Mouse (Mus musculus): ENCODE measurements around the gene Ddc. TPM values are rescaled to one million over a fixed set of nuclear protein-coding genes. Genes with fewer than 3 reads are reported as not detected.

The Ddc gene
- polyA plus RNA-seq, 1 experiment from 2014 or later = 0.08 TPM

- in situ Hi-C loops (cut with MboI; ENCODE audit: low pct_unique_long_range_greater_than_20kb) = no loop called here
- ChIA-PET POLR2A (interaction anchor here (0.6 kb wide), 1 partner anchor 97 kb away, joined by 3 read pairs; no protein-coding TSS in a partner anchor), CTCF (interaction anchor here (2.2 kb wide), 1 partner anchor 20 kb away, joined by 5 read pairs; no protein-coding TSS in a partner anchor)
- ATAC-seq (no peak), DNase-seq (ENCODE audit: low read depth, low spot score) (no peak)
- TF ChIP-seq CTCF (IDR thresholded peaks at IDR 0.05) = no peak
- H3K27me3 ChIP-seq = no peaks in the 10 kb centered on the region
These were observed 73.7 kb downstream of the Ddc start for GRCm38 (mm10) chr11:11823980-11824911.

- in situ Hi-C loops (cut with MboI; ENCODE audit: low pct_unique_long_range_greater_than_20kb) = no loop called here
- ATAC-seq (no peak), DNase-seq (ENCODE audit: low read depth, low spot score) (no peak)
- ChIA-PET POLR2A (no interaction called here), CTCF (interaction anchor here (0.6 to 5.8 kb wide), 6 partner anchors 10 to 150 kb away, joined by 3 to 99 read pairs (median 8); partner anchors contain the start of gene Fignl1)
- H3K27me3 ChIP-seq = no peaks in the 10 kb centered on the region
- no peak for TF ChIP-seq CTCF (IDR thresholded peaks at IDR 0.05)
These were observed 75.5 kb downstream of the Ddc start for GRCm38 (mm10) chr11:11822181-11823095.

- in situ Hi-C loops (cut with MboI; ENCODE audit: low pct_unique_long_range_greater_than_20kb) = no loop called here
- ATAC-seq = no peak
- no peak for TF ChIP-seq CTCF (IDR thresholded peaks at IDR 0.05)
- POLR2A ChIA-PET = no interaction called here
- no peaks in the 10 kb centered on the region for H3K27me3 ChIP-seq
- CTCF ChIA-PET = interaction anchor here (0.8 to 5.8 kb wide), 17 partner anchors 11 to 725 kb away, joined by 3 to 99 read pairs (median 5); partner anchors contain the start of gene Fignl1
- DNase-seq (ENCODE audit: low read depth, low spot score) = no peak
These were observed 76.5 kb downstream of the Ddc start for GRCm38 (mm10) chr11:11821387-11821975.

- in situ Hi-C loops (cut with MboI; ENCODE audit: low pct_unique_long_range_greater_than_20kb) = no loop called here
- ChIA-PET CTCF (interaction anchor here (0.6 to 5.8 kb wide), 37 partner anchors 11 to 738 kb away, joined by 3 to 99 read pairs (median 4); partner anchors contain the start of gene Fignl1), POLR2A (interaction anchor here (0.9 kb wide), 1 partner anchor 12 kb away, joined by 4 read pairs; the partner anchor contains the start of gene Fignl1)
- no peak for TF ChIP-seq CTCF (IDR thresholded peaks at IDR 0.05)
- no peak for DNase-seq (ENCODE audit: low read depth, low spot score)
- ATAC-seq = peak; percentile 91
- no peaks in the 10 kb centered on the region for H3K27me3 ChIP-seq
These were observed 77.2 kb downstream of the Ddc start for GRCm38 (mm10) chr11:11820737-11821136.

- ATAC-seq (peak; percentile 85), DNase-seq (ENCODE audit: low read depth, low spot score) (peak; percentile 79)
- ChIA-PET POLR2A (interaction anchor here (0.9 kb wide), 1 partner anchor 11 kb away, joined by 4 read pairs; the partner anchor contains the start of gene Fignl1), CTCF (interaction anchor here (0.6 to 5.8 kb wide), 39 partner anchors 11 to 739 kb away, joined by 3 to 99 read pairs (median 4); partner anchors contain the start of gene Fignl1)
- in situ Hi-C loops (cut with MboI; ENCODE audit: low pct_unique_long_range_greater_than_20kb) = no loop called here
- no peaks in the 10 kb centered on the region for H3K27me3 ChIP-seq
- peak; percentile 91 for TF ChIP-seq CTCF (IDR thresholded peaks at IDR 0.05)
These were observed 77.7 kb downstream of the Ddc start for GRCm38 (mm10) chr11:11820251-11820650.

- H3K27me3 ChIP-seq = no peaks in the 10 kb centered on the region
- in situ Hi-C loops (cut with MboI; ENCODE audit: low pct_unique_long_range_greater_than_20kb) = loop anchor here (10.0 kb wide), 1 partner anchor 466 kb away; no protein-coding TSS in a partner anchor
- ChIA-PET CTCF (interaction anchor here (1.3 to 5.8 kb wide), 7 partner anchors 10 to 545 kb away, joined by 4 to 99 read pairs (median 9); partner anchors contain the start of gene Fignl1), POLR2A (interaction anchor here (0.9 kb wide), 1 partner anchor 532 kb away, joined by 5 read pairs; no protein-coding TSS in a partner anchor)
- ATAC-seq (no peak), DNase-seq (ENCODE audit: low read depth, low spot score) (no peak)
- no peak for TF ChIP-seq CTCF (IDR thresholded peaks at IDR 0.05)
These were observed 78.7 kb downstream of the Ddc start for GRCm38 (mm10) chr11:11819206-11819605.

GRCm38 (mm10) chr11:11818797-11819196 is 79.1 kb downstream of the Ddc start:
- ChIA-PET CTCF (interaction anchor here (1.3 to 5.8 kb wide), 4 partner anchors 9 to 545 kb away, joined by 4 to 99 read pairs (median 29); partner anchors contain the start of gene Fignl1), POLR2A (interaction anchor here (0.9 kb wide), 1 partner anchor 532 kb away, joined by 5 read pairs; no protein-coding TSS in a partner anchor)
- no peaks in the 10 kb centered on the region for H3K27me3 ChIP-seq
- TF ChIP-seq CTCF (IDR thresholded peaks at IDR 0.05) = no peak
- DNase-seq (ENCODE audit: low read depth, low spot score) = no peak
- in situ Hi-C loops (cut with MboI; ENCODE audit: low pct_unique_long_range_greater_than_20kb) = loop anchor here (10.0 kb wide), 1 partner anchor 466 kb away; no protein-coding TSS in a partner anchor
- no peak for ATAC-seq

GRCm38 (mm10) chr11:11815737-11816136 is 82.2 kb downstream of the Ddc start:
- CTCF ChIA-PET = interaction anchor here (3.3 kb wide), 1 partner anchor 159 kb away, joined by 13 read pairs; no protein-coding TSS in a partner anchor
- in situ Hi-C loops (cut with MboI; ENCODE audit: low pct_unique_long_range_greater_than_20kb) = loop anchor here (10.0 kb wide), 1 partner anchor 469 kb away; no protein-coding TSS in a partner anchor
- TF ChIP-seq CTCF (IDR thresholded peaks at IDR 0.05) = no peak
- ATAC-seq (no peak), DNase-seq (ENCODE audit: low read depth, low spot score) (no peak)
- no peaks in the 10 kb centered on the region for H3K27me3 ChIP-seq
- POLR2A ChIA-PET = interaction anchor here (0.7 kb wide), 1 partner anchor 423 kb away, joined by 3 read pairs; no protein-coding TSS in a partner anchor

GRCm38 (mm10) chr11:11811906-11812480 is 86.0 kb downstream of the Ddc start:
- ATAC-seq (peak; percentile 19), DNase-seq (ENCODE audit: low read depth, low spot score) (no peak)
- in situ Hi-C loops (cut with MboI; ENCODE audit: low pct_unique_long_range_greater_than_20kb) = loop anchor here (5.0 to 10.0 kb wide), 4 partner anchors 160 to 730 kb away; no protein-coding TSS in a partner anchor
- TF ChIP-seq CTCF (IDR thresholded peaks at IDR 0.05) = peak; percentile 93
- no peaks in the 10 kb centered on the region for H3K27me3 ChIP-seq
- ChIA-PET POLR2A (no interaction called here), CTCF (interaction anchor here (0.6 to 4.9 kb wide), 6 partner anchors 8 to 746 kb away, joined by 3 to 40 read pairs (median 4); no protein-coding TSS in a partner anchor)

Measured in Patski (cell line).